Comparison of ENCODE assay signal across 9 mouse cellular contexts in the genomic region with DNA sequence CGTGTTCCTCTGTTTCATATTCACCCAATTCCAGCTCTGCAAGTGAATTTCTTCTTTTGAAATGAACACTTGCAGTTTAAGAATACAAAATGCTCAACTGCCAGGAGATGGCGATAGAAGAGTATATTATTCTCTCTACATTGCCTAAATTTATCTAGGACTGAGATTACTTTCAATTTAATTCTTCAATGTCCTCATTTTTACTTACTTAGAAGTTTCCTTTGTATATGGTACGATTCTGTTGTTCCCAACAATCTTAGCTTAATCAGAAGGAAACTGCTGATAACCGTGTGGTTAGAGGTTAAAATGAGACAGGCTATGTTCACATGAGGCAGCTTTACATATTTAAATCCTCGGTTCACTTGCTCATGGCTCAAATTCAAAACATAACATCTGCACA.
DNase-seq lines count a peak whose midpoint lies in the region; ATAC-seq lines count a peak whose summit lies in the region.
"Had no signal": no experiment of that assay in that cellular context is flagged by ENCODE, and none has a peak within 500 bp of the region (broad histone marks: within the 10 kb centered on the region; RNA-seq: fewer than 3 reads in every experiment).

No protein-coding gene starts in this region.

- no peaks in the 10 kb centered on the region for H3K4me1 ChIP-seq in hindbrain, embryonic 11.5 days (replicated peaks; ENCODE audit: control insufficient read depth, insufficient read depth, low read length)
- H3K4me1 ChIP-seq in hindbrain, embryonic 10.5 days (replicated peaks), result no peaks in the 10 kb centered on the region
- H3K4me1 ChIP-seq in hindbrain, embryonic 16.5 days (ENCODE audit: control insufficient read depth, insufficient read depth, low read depth, low read length), result no peaks in the 10 kb centered on the region

- WGBS in hindbrain, embryonic 11.5 days, result 54% methylated on average over 5 of the region's 5 CpGs
- WGBS in hindbrain, embryonic 10.5 days, result 63% methylated on average over 5 of the region's 5 CpGs
- WGBS in hindbrain, embryonic 16.5 days, result 35% methylated on average over 5 of the region's 5 CpGs

- H3K4me3 ChIP-seq in hindbrain, embryonic 11.5 days (ENCODE audit: low read depth, low read length), result no peak overlapping the region
- H3K4me3 ChIP-seq in hindbrain, embryonic 10.5 days, result no peak overlapping the region
- no peak overlapping the region for H3K4me3 ChIP-seq in hindbrain, embryonic 16.5 days (ENCODE audit: low read length)

- H3K9ac ChIP-seq in hindbrain, embryonic 11.5 days (ENCODE audit: low read depth, low read length), result no peak overlapping the region
- H3K9ac ChIP-seq in hindbrain, embryonic 16.5 days (ENCODE audit: low read depth, low read length), result no peak overlapping the region
- H3K9ac ChIP-seq: liver, embryonic 14.5 days had no signal

- DNase-seq in hindbrain, embryonic 11.5 days (ENCODE audit: low spot score), result peak; percentile 27
- no peak for DNase-seq in hindbrain, embryonic 10.5 days (ENCODE audit: low spot score)
- peak; percentile 14 to 31 for DNase-seq in right cerebral cortex, adult 2 months (ENCODE audit: low spot score in 2 of 2)
- DNase-seq in right cerebral cortex, postnatal 4 days, result no peak
- DNase-seq in gastrocnemius, adult 8-10 months (ENCODE audit: low spot score in 2 of 2), result no peak
- DNase-seq in spleen, postnatal 10 days (ENCODE audit: low spot score in 2 of 2), result no peak
- DNase-seq in frontal cortex, postnatal 25 days (ENCODE audit: low spot score in 2 of 2), result no peak

- no peak for ATAC-seq in hindbrain, embryonic 11.5 days (ENCODE audit: low FRiP score)
- ATAC-seq in hindbrain, embryonic 16.5 days, result peak; percentile 76

- H3K27me3 ChIP-seq in hindbrain, embryonic 11.5 days (ENCODE audit: control insufficient read depth, insufficient read depth, low read length), result no peaks in the 10 kb centered on the region
- no peaks in the 10 kb centered on the region for H3K27me3 ChIP-seq in hindbrain, embryonic 10.5 days (ENCODE audit: insufficient read depth, poor library complexity, severe bottlenecking)
- H3K27me3 ChIP-seq in hindbrain, embryonic 16.5 days (replicated peaks; ENCODE audit: control insufficient read depth, insufficient read depth, low read length), result no peaks in the 10 kb centered on the region

- H3K27ac ChIP-seq in hindbrain, embryonic 11.5 days (ENCODE audit: low read depth, low read length), result no peak overlapping the region
- H3K27ac ChIP-seq in hindbrain, embryonic 10.5 days, result no peak overlapping the region
- no peak overlapping the region for H3K27ac ChIP-seq in hindbrain, embryonic 16.5 days (ENCODE audit: low read depth, low read length)
- H3K27ac ChIP-seq: liver, embryonic 14.5 days had no signal

- no peaks in the 10 kb centered on the region for H3K9me3 ChIP-seq in hindbrain, embryonic 11.5 days (ENCODE audit: control insufficient read depth, low read length)
- no peaks in the 10 kb centered on the region for H3K9me3 ChIP-seq in hindbrain, embryonic 10.5 days
- H3K9me3 ChIP-seq in hindbrain, embryonic 16.5 days (ENCODE audit: control insufficient read depth, low read length), result no peaks in the 10 kb centered on the region

- no peaks in the 10 kb centered on the region for H3K36me3 ChIP-seq in hindbrain, embryonic 11.5 days (ENCODE audit: control insufficient read depth, insufficient read depth, low read length)
- H3K36me3 ChIP-seq in hindbrain, embryonic 10.5 days, result no peaks in the 10 kb centered on the region
- no peaks in the 10 kb centered on the region for H3K36me3 ChIP-seq in hindbrain, embryonic 16.5 days (ENCODE audit: control insufficient read depth, insufficient read depth, low read length)

- no peak overlapping the region for H3K4me2 ChIP-seq in hindbrain, embryonic 11.5 days (replicated peaks; ENCODE audit: low read depth, low read length)
- H3K4me2 ChIP-seq in hindbrain, embryonic 16.5 days (ENCODE audit: low read length), result peak overlapping the region; percentile 38

Comparison
In these comparisons a context has a peak if more than half of its experiments do, and no peak if none do; other contexts are left out.
1. DNase-seq: peak in hindbrain, embryonic 11.5 days (single experiment) and right cerebral cortex, adult 2 months (2 of 2); none in hindbrain, embryonic 10.5 days (single experiment), right cerebral cortex, postnatal 4 days (single experiment), gastrocnemius, adult 8-10 months (0 of 2), spleen, postnatal 10 days (0 of 2) and frontal cortex, postnatal 25 days (0 of 2).